Mouse (Mus musculus) lung, adult 2 months (tissue): ENCODE measurements around the gene Olfr1393.

Experiments
- CTCF ChIP-seq: fragments of 200-500 bp; IDR thresholded peaks from 2 replicates; pipeline ENCODE4 v1.5.1; 2011; ENCODE audit warnings: mild to moderate bottlenecking, low read length, control low read depth; ENCODE audit not compliant: insufficient read depth
- POLR2A ChIP-seq: fragments of 200-500 bp; IDR thresholded peaks from 2 replicates; pipeline ENCODE4 v1.6.1; 2011; ENCODE audit warnings: low read depth, mild to moderate bottlenecking, control low read depth, low read length, borderline replicate concordance; ENCODE audit errors: extremely low read depth

GRCm38 (mm10) chr11:49235459-49236207, 42.5 kb upstream of the Olfr1393 start:
- no peak for TF ChIP-seq POLR2A
- no peak for TF ChIP-seq CTCF
